Mouse (Mus musculus) erythroblast, embryonic 14.5 days (primary cell): ENCODE data around the gene Tenm4. TPM values are rescaled to one million over a fixed set of nuclear protein-coding genes. Genes with fewer than 3 reads are reported as not detected.

ENCODE experiments used
- H3K27me3 ChIP-seq: 2 replicates; pipeline ENCODE4 v1.6.1; 2012; ENCODE audit warnings: inconsistent platforms; ENCODE audit not compliant: control insufficient read depth
- H3K36me3 ChIP-seq: 2 replicates; pipeline ENCODE4 v1.6.1; 2012; ENCODE audit warnings: mild to moderate bottlenecking, inconsistent platforms; ENCODE audit not compliant: control insufficient read depth
- H3K4me1 ChIP-seq: 2 replicates; pipeline ENCODE4 v1.6.1; 2012; ENCODE audit warnings: inconsistent platforms; ENCODE audit not compliant: control insufficient read depth
- H3K4me3 ChIP-seq: replicated peaks from 2 replicates; pipeline ENCODE3; 2012; ENCODE audit warnings: moderate library complexity, mild to moderate bottlenecking, inconsistent platforms
- H3K9me3 ChIP-seq: 2 replicates; pipeline ENCODE4 v1.6.1; 2012; ENCODE audit warnings: low read length, inconsistent platforms, mixed read lengths; ENCODE audit not compliant: control insufficient read depth
- GATA1 ChIP-seq: IDR thresholded peaks from 2 replicates; pipeline ENCODE4 v1.6.1; 2012; ENCODE audit warnings: low read length, inconsistent platforms, mixed read lengths
- TAL1 ChIP-seq: IDR thresholded peaks from 3 replicates; pipeline ENCODE4 v1.6.1; 2012; ENCODE audit warnings: low read length, inconsistent platforms, mixed read lengths
- polyA plus RNA-seq: library from polyadenylated mRNA; stranded (reverse); fragments of >175 nt; gene quantifications from 2 replicates; pipeline ENCODE4 v1.2.3, GENCODE M21; 2012

Tenm4 gene
- polyA plus RNA-seq, 1 experiment: not detected

- H3K9me3 ChIP-seq: no peaks in the 10 kb centered on the region
- TF ChIP-seq GATA1 (no peak), TAL1 (no peak)
- no peak overlapping the region for H3K4me3 ChIP-seq
- peaks cover 2% of the 10 kb centered on the region for H3K4me1 ChIP-seq
- H3K36me3 ChIP-seq: no peaks in the 10 kb centered on the region
- peaks cover 57% of the 10 kb centered on the region for H3K27me3 ChIP-seq
Observed at GRCm38 (mm10) chr7:96792456-96793229, 621.6 kb downstream of the Tenm4 start.

GRCm38 (mm10) chr7:96796033-96796741, 625.1 kb downstream of the Tenm4 start:
- TF ChIP-seq TAL1: no peak
- TF ChIP-seq GATA1: no peak
- H3K4me3 ChIP-seq: no peak overlapping the region
- peaks cover 2% of the 10 kb centered on the region for H3K4me1 ChIP-seq
- no peaks in the 10 kb centered on the region for H3K36me3 ChIP-seq
- H3K9me3 ChIP-seq: no peaks in the 10 kb centered on the region
- H3K27me3 ChIP-seq: peaks cover 41% of the 10 kb centered on the region

- TF ChIP-seq TAL1 (no peak), GATA1 (no peak)
- H3K27me3 ChIP-seq: peaks cover 41% of the 10 kb centered on the region
- H3K9me3 ChIP-seq: no peaks in the 10 kb centered on the region
- H3K4me3 ChIP-seq: no peak overlapping the region
- peaks cover 2% of the 10 kb centered on the region for H3K4me1 ChIP-seq
- H3K36me3 ChIP-seq: no peaks in the 10 kb centered on the region
Observed at GRCm38 (mm10) chr7:96796788-96797485, 625.9 kb downstream of the Tenm4 start.

GRCm38 (mm10) chr7:96797716-96798332, 626.8 kb downstream of the Tenm4 start:
- peaks cover 2% of the 10 kb centered on the region for H3K4me1 ChIP-seq
- no peaks in the 10 kb centered on the region for H3K36me3 ChIP-seq
- H3K4me3 ChIP-seq: no peak overlapping the region
- H3K27me3 ChIP-seq: peaks cover 41% of the 10 kb centered on the region
- no peaks in the 10 kb centered on the region for H3K9me3 ChIP-seq
- TF ChIP-seq TAL1 (no peak), GATA1 (no peak)

GRCm38 (mm10) chr7:96799816-96800215, 628.8 kb downstream of the Tenm4 start:
- Histone ChIP-seq H3K4me3 (no peak overlapping the region), H3K36me3 (no peaks in the 10 kb centered on the region), H3K4me1 (peaks cover 2% of the 10 kb centered on the region), H3K9me3 (no peaks in the 10 kb centered on the region), H3K27me3 (peaks cover 53% of the 10 kb centered on the region)
- TF ChIP-seq GATA1 (no peak), TAL1 (no peak)

GRCm38 (mm10) chr7:96801368-96801767, 630.3 kb downstream of the Tenm4 start:
- Histone ChIP-seq H3K27me3 (peaks cover 60% of the 10 kb centered on the region), H3K4me3 (no peak overlapping the region), H3K36me3 (no peaks in the 10 kb centered on the region), H3K4me1 (no peaks in the 10 kb centered on the region), H3K9me3 (no peaks in the 10 kb centered on the region)
- TF ChIP-seq GATA1 (no peak), TAL1 (no peak)

GRCm38 (mm10) chr7:96802216-96802615, 631.2 kb downstream of the Tenm4 start:
- peaks cover 61% of the 10 kb centered on the region for H3K27me3 ChIP-seq
- H3K9me3 ChIP-seq: no peaks in the 10 kb centered on the region
- H3K4me3 ChIP-seq: no peak overlapping the region
- no peaks in the 10 kb centered on the region for H3K36me3 ChIP-seq
- TF ChIP-seq TAL1: no peak
- no peak for TF ChIP-seq GATA1
- no peaks in the 10 kb centered on the region for H3K4me1 ChIP-seq

GRCm38 (mm10) chr7:96806561-96806960, 635.5 kb downstream of the Tenm4 start:
- H3K4me3 ChIP-seq: no peak overlapping the region
- H3K36me3 ChIP-seq: no peaks in the 10 kb centered on the region
- no peaks in the 10 kb centered on the region for H3K9me3 ChIP-seq
- peaks cover 41% of the 10 kb centered on the region for H3K27me3 ChIP-seq
- TF ChIP-seq GATA1 (no peak), TAL1 (no peak)
- no peaks in the 10 kb centered on the region for H3K4me1 ChIP-seq
